Mouse (Mus musculus) thymus, adult 2 months (tissue): Measurements from ENCODE around the gene Tfap2a. TPM values are rescaled to one million over a fixed set of nuclear protein-coding genes. Genes with fewer than 3 reads are reported as not detected.

Experiments
- DNase-seq: peaks from one replicate; pipeline ENCODE4 v3.0.0; 2021
- H3K27ac ChIP-seq: fragments of 200-500 bp; 2 replicates; pipeline ENCODE4 v1.5.1; 2012; ENCODE audit warnings: low read length, control low read depth; ENCODE audit not compliant: control insufficient read depth, insufficient read depth
- H3K27me3 ChIP-seq: fragments of 200-500 bp; 2 replicates; pipeline ENCODE4 v1.6.1; 2012; ENCODE audit warnings: mild to moderate bottlenecking, low read length, moderate library complexity, mixed read lengths; ENCODE audit not compliant: control insufficient read depth, insufficient read depth
- H3K36me3 ChIP-seq: fragments of 200-500 bp; 2 replicates; pipeline ENCODE4 v1.6.1; 2012; ENCODE audit warnings: mild to moderate bottlenecking, low read length, moderate library complexity; ENCODE audit not compliant: control insufficient read depth, insufficient read depth
- H3K4me1 ChIP-seq: fragments of 200-500 bp; replicated peaks from 2 replicates; pipeline ENCODE4 v1.6.1; 2012; ENCODE audit warnings: low read length; ENCODE audit not compliant: control insufficient read depth, insufficient read depth
- H3K4me3 ChIP-seq: fragments of 200-500 bp; 2 replicates; pipeline ENCODE4 v1.5.1; 2012; ENCODE audit warnings: mild to moderate bottlenecking, low read length, control low read depth, moderate library complexity; ENCODE audit not compliant: control insufficient read depth, insufficient read depth
- CTCF ChIP-seq: fragments of 200-500 bp; IDR thresholded peaks from 2 replicates; pipeline ENCODE4 v1.5.1; 2012; ENCODE audit warnings: mild to moderate bottlenecking, control low read depth, low read length, moderate library complexity, borderline replicate concordance; ENCODE audit not compliant: control insufficient read depth, poor library complexity, insufficient read depth; ENCODE audit errors: extremely low read depth
- POLR2A ChIP-seq: fragments of 200-500 bp; IDR thresholded peaks from 2 replicates; pipeline ENCODE4 v1.6.1; 2012; ENCODE audit warnings: mild to moderate bottlenecking, low read length, control low read depth, moderate library complexity; ENCODE audit not compliant: control insufficient read depth, poor library complexity, insufficient read depth; ENCODE audit errors: extremely low read depth
- WGBS: fragments of 180-500 bp; shearing (Covaris S2); methylation state at CpG from one replicate; pipeline ENCODE4 v1.1.7; 2018; 5-methylcytosine and 5-hydroxymethylcytosine counted together
- polyA plus RNA-seq: library from polyadenylated mRNA; depleted of rRNA; stranded (reverse); fragments of >200 nt; gene quantifications from 2 replicates; pipeline ENCODE4 v1.2.3, GENCODE M21; 2012

Gene Tfap2a
- polyA plus RNA-seq, 1 experiment, result 2.0 TPM

GRCm38 (mm10) chr13:40707646-40708045 is 30.5 kb downstream of the Tfap2a start:
- H3K36me3 ChIP-seq, result no peaks in the 10 kb centered on the region
- H3K4me3 ChIP-seq, result no peak overlapping the region
- TF ChIP-seq CTCF (no peak), POLR2A (no peak)
- H3K27me3 ChIP-seq, result peaks cover 19% of the 10 kb centered on the region
- WGBS, result 13% methylated on average over 3 of the region's 3 CpGs
- H3K27ac ChIP-seq, result no peak overlapping the region
- no peaks in the 10 kb centered on the region for H3K4me1 ChIP-seq
- no peak for DNase-seq

- no peak for TF ChIP-seq CTCF
- no peak for TF ChIP-seq POLR2A
- no peak for DNase-seq
- peaks cover 21% of the 10 kb centered on the region for H3K27me3 ChIP-seq
- H3K36me3 ChIP-seq, result no peaks in the 10 kb centered on the region
- no peaks in the 10 kb centered on the region for H3K4me1 ChIP-seq
- H3K4me3 ChIP-seq, result no peak overlapping the region
- WGBS, result 21% methylated on average over 5 of the region's 5 CpGs
- no peak overlapping the region for H3K27ac ChIP-seq
Observed at GRCm38 (mm10) chr13:40706612-40707011, 31.6 kb downstream of the Tfap2a start.

- TF ChIP-seq CTCF (no peak), POLR2A (no peak)
- H3K4me3 ChIP-seq, result no peak overlapping the region
- WGBS, result 15% methylated on average over 4 of the region's 4 CpGs
- H3K36me3 ChIP-seq, result no peaks in the 10 kb centered on the region
- peaks cover 20% of the 10 kb centered on the region for H3K27me3 ChIP-seq
- no peak overlapping the region for H3K27ac ChIP-seq
- no peaks in the 10 kb centered on the region for H3K4me1 ChIP-seq
- no peak for DNase-seq
Observed at GRCm38 (mm10) chr13:40705821-40706425, 32.3 kb downstream of the Tfap2a start.

- H3K27me3 ChIP-seq, result peaks cover 14% of the 10 kb centered on the region
- no peaks in the 10 kb centered on the region for H3K36me3 ChIP-seq
- no peak for DNase-seq
- H3K27ac ChIP-seq, result no peak overlapping the region
- WGBS, result 7% methylated on average over 28 of the region's 28 CpGs
- H3K4me1 ChIP-seq, result no peaks in the 10 kb centered on the region
- no peak for TF ChIP-seq POLR2A
- TF ChIP-seq CTCF, result no peak
- no peak overlapping the region for H3K4me3 ChIP-seq
Observed at GRCm38 (mm10) chr13:40704864-40705455, 33.2 kb downstream of the Tfap2a start.

- Histone ChIP-seq H3K27me3 (peaks cover 7% of the 10 kb centered on the region), H3K27ac (no peak overlapping the region), H3K36me3 (no peaks in the 10 kb centered on the region), H3K4me1 (no peaks in the 10 kb centered on the region), H3K4me3 (no peak overlapping the region)
- WGBS, result 4% methylated on average over 38 of the region's 38 CpGs
- TF ChIP-seq CTCF (no peak), POLR2A (no peak)
- no peak for DNase-seq
Observed at GRCm38 (mm10) chr13:40703982-40704501, 34.1 kb downstream of the Tfap2a start.

GRCm38 (mm10) chr13:40703123-40703797 is 34.9 kb downstream of the Tfap2a start:
- Histone ChIP-seq H3K36me3 (no peaks in the 10 kb centered on the region), H3K27ac (no peak overlapping the region), H3K4me3 (no peak overlapping the region), H3K27me3 (peaks cover 7% of the 10 kb centered on the region), H3K4me1 (no peaks in the 10 kb centered on the region)
- no peak for TF ChIP-seq POLR2A
- 14% methylated on average over 19 of the region's 19 CpGs for WGBS
- DNase-seq, result no peak
